Mouse (Mus musculus) bone marrow macrophage, adult 2 months (primary cell): ENCODE measurements at regions not wholly inside any gene's neighbourhood (a gene's known extent, or its start where the extent isn't known, plus 50 kb on each side); places are given as distances from the start of the nearest gene placed in this dataset.

ENCODE experiments used
- H3K27ac ChIP-seq: 2 replicates; pipeline ENCODE4 v1.5.1; 2012; ENCODE audit warnings: low read depth, low read length; ENCODE audit not compliant: insufficient read depth
- H3K4me1 ChIP-seq: 2 replicates; pipeline ENCODE4 v1.6.1; 2012; ENCODE audit warnings: low read length; ENCODE audit not compliant: control insufficient read depth, insufficient read depth
- H3K4me3 ChIP-seq: 2 replicates; pipeline ENCODE4 v1.5.1; 2012; ENCODE audit warnings: mild to moderate bottlenecking, low read length, moderate library complexity; ENCODE audit not compliant: insufficient read depth
- CTCF ChIP-seq: IDR thresholded peaks from 2 replicates; pipeline ENCODE4 v1.5.1; 2012; ENCODE audit warnings: low read depth, mild to moderate bottlenecking, low read length, moderate library complexity
- POLR2A ChIP-seq: IDR thresholded peaks from 2 replicates; pipeline ENCODE4 v1.6.1; 2012; ENCODE audit warnings: mild to moderate bottlenecking, low read depth, low read length, borderline replicate concordance

GRCm38 (mm10) chr3:80038553-80039129, 154.3 kb downstream of the Fam198b start:
- Histone ChIP-seq H3K27ac (no peak overlapping the region), H3K4me3 (no peak overlapping the region), H3K4me1 (peaks cover 3% of the 10 kb centered on the region)
- no peak for TF ChIP-seq CTCF
- no peak for TF ChIP-seq POLR2A

- Histone ChIP-seq H3K4me3 (no peak overlapping the region), H3K27ac (no peak overlapping the region), H3K4me1 (peaks cover 3% of the 10 kb centered on the region)
- TF ChIP-seq CTCF (no peak), POLR2A (no peak)
Observed at GRCm38 (mm10) chr3:80042756-80043484, 158.6 kb downstream of the Fam198b start.

- H3K27ac ChIP-seq = no peak overlapping the region
- no peak overlapping the region for H3K4me3 ChIP-seq
- H3K4me1 ChIP-seq = peaks cover 5% of the 10 kb centered on the region; the same call in 1 of the 2 replicates
- no peak for TF ChIP-seq POLR2A
- TF ChIP-seq CTCF = no peak
Observed at GRCm38 (mm10) chr3:80049495-80050225, 165.3 kb downstream of the Fam198b start.

DNA sequence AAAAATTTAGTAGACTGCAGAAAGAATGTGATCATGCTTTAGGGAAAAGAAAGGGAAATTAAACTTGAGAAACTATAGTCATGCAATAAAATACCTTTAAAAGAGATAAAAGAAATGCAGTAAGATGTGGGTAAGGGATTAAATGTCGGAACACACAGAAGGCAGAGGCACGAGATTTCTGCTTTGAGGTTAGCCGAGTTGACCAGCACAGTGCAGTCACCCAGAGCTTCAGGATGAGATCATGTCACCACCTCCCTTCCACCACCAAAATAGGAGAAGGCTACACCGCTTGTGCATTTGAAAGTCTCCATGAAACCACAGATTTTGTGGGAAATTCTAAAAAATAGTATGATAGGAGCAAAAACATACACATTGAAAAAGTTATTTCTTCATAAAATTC, 166.6 kb downstream of the Fam198b start:
- Histone ChIP-seq H3K4me1 (peaks cover 5% of the 10 kb centered on the region; the same call in 1 of the 2 replicates), H3K4me3 (no peak overlapping the region), H3K27ac (no peak overlapping the region)
- TF ChIP-seq POLR2A (no peak), CTCF (no peak)

GRCm38 (mm10) chr3:80051963-80052362, 167.6 kb downstream of the Fam198b start:
- H3K27ac ChIP-seq = no peak overlapping the region
- peaks cover 5% of the 10 kb centered on the region; the same call in 1 of the 2 replicates for H3K4me1 ChIP-seq
- TF ChIP-seq POLR2A = no peak
- no peak for TF ChIP-seq CTCF
- no peak overlapping the region for H3K4me3 ChIP-seq

- Histone ChIP-seq H3K4me3 (no peak overlapping the region), H3K4me1 (peaks cover 5% of the 10 kb centered on the region; the same call in 1 of the 2 replicates), H3K27ac (no peak overlapping the region)
- TF ChIP-seq POLR2A (no peak), CTCF (no peak)
Observed at GRCm38 (mm10) chr3:80052879-80053278, 168.5 kb downstream of the Fam198b start.

- H3K27ac ChIP-seq = no peak overlapping the region
- H3K4me1 ChIP-seq = peaks cover 5% of the 10 kb centered on the region; the same call in 1 of the 2 replicates
- TF ChIP-seq POLR2A = no peak
- no peak for TF ChIP-seq CTCF
- no peak overlapping the region for H3K4me3 ChIP-seq
Observed at GRCm38 (mm10) chr3:80053435-80053834, 169.1 kb downstream of the Fam198b start.

DNA sequence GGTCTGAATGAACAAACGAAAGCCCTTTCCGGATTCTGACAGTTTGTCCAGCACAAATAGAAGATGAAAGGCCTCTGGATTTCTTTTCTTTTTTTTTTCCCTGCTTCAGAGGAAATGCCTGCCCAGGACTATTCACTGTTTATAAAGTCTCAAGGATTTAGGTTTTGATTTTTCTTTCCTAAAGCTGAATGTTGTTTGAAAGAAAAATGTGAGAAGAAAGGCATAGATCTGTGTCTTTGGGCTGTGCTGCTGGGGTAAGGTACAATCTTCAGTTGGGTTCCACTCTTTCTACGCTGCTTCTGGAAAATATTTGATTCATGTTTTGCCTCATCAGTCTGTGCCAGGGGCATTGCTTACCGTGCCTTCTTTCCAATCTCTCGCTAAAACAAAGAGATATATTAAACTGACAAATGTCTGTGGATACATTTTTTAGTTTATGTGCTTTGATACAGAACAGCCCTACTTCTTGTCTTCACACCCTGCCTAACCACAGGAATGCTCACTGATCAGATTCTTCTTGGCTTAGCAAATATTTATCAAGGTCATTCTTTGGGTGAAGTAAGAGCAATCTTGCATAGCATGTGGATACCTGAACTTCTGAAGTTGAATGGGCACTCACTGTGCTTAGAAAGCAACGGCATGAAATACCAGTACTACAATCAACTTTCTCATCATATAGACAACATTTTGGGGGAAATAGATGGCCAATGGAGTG, 172.5 kb downstream of the Fam198b start:
- TF ChIP-seq POLR2A = no peak
- no peak for TF ChIP-seq CTCF
- no peak overlapping the region for H3K27ac ChIP-seq
- peaks cover 5% of the 10 kb centered on the region; the same call in 1 of the 2 replicates for H3K4me1 ChIP-seq
- H3K4me3 ChIP-seq = no peak overlapping the region

DNA sequence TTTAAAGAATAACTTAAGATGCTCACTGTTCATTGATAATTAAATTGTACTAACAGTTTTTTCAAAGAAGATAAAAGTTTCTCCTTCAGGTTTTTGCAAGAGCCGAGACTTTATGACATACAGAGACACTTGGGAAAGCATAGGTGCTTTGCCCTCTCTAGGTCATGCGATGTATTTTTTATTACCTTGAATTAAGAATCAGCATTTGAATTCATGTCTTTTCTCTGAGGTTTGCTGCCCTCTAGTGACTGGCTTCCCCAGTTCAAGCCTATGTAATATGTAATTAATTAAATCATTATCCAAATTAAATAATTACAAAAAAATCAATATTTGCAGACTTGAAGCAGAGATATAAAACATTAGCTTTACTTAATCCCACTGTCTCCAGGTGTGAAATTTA, 174.4 kb downstream of the Fam198b start:
- H3K4me3 ChIP-seq = no peak overlapping the region
- H3K4me1 ChIP-seq = no peaks in the 10 kb centered on the region
- TF ChIP-seq CTCF = no peak
- no peak for TF ChIP-seq POLR2A
- H3K27ac ChIP-seq = no peak overlapping the region
